Mouse (Mus musculus) midbrain, postnatal 0 days (tissue): ENCODE data around the gene Mcm2. TPM values are rescaled to one million over a fixed set of nuclear protein-coding genes. Genes with fewer than 3 reads are reported as not detected.

Source experiments
- ATAC-seq: fragments of 200-750 bp; cut with Nextera tagmentation; 2 replicates; pipeline ENCODE4 v1.8.0; 2017; ENCODE audit warnings: moderate number of reproducible peaks, mild to moderate bottlenecking, moderate TSS enrichment, moderate library complexity; ENCODE audit not compliant: low FRiP score
- DNase-seq: peaks from one replicate; pipeline ENCODE4 v3.0.0-alpha.2; 2015; ENCODE audit warnings: low spot score
- H3K27ac ChIP-seq: fragments of 300-500 bp; sonication (generic); 2 replicates; pipeline ENCODE4 v1.5.1; 2014; ENCODE audit warnings: low read depth, mild to moderate bottlenecking, low read length, mixed read lengths
- H3K27me3 ChIP-seq: fragments of 300-500 bp; sonication (generic); 2 replicates; pipeline ENCODE4 v1.6.1; 2014; ENCODE audit warnings: low read length, control low read depth, mixed read lengths; ENCODE audit not compliant: insufficient read depth
- H3K36me3 ChIP-seq: fragments of 300-500 bp; sonication (generic); 2 replicates; pipeline ENCODE4 v1.6.1; 2014; ENCODE audit warnings: low read length, control low read depth, mixed read lengths; ENCODE audit not compliant: insufficient read depth
- H3K4me1 ChIP-seq: fragments of 300-500 bp; sonication (generic); 2 replicates; pipeline ENCODE4 v1.6.1; 2014; ENCODE audit warnings: mild to moderate bottlenecking, control low read depth, antibody characterized with exemption, low read length, mixed read lengths; ENCODE audit not compliant: insufficient read depth
- H3K4me2 ChIP-seq: fragments of 300-500 bp; sonication (generic); 2 replicates; pipeline ENCODE4 v1.6.1; 2014; ENCODE audit warnings: low read depth, mild to moderate bottlenecking, low read length, mixed read lengths; ENCODE audit not compliant: poor library complexity, severe bottlenecking
- H3K4me3 ChIP-seq: fragments of 300-500 bp; sonication (generic); 2 replicates; pipeline ENCODE4 v1.5.1; 2014; ENCODE audit warnings: low read depth, mild to moderate bottlenecking, low read length, moderate library complexity
- H3K9ac ChIP-seq: fragments of 300-500 bp; sonication (generic); replicated peaks from 2 replicates; pipeline ENCODE4 v1.6.1; 2014; ENCODE audit warnings: mild to moderate bottlenecking, low read length, moderate library complexity, mixed read lengths; ENCODE audit not compliant: poor library complexity, severe bottlenecking
- H3K9me3 ChIP-seq: fragments of 300-500 bp; sonication (generic); 2 replicates; pipeline ENCODE4 v1.6.1; 2016; ENCODE audit warnings: low read length, control low read depth
- CTCF ChIP-seq: IDR thresholded peaks from 2 replicates; pipeline ENCODE4 v1.5.1; 2016; ENCODE audit warnings: antibody characterized with exemption, mild to moderate bottlenecking
- WGBS: fragments of 180-500 bp; shearing (Covaris S2); extraction: QIAGEN DNeasy Blood & Tissue Kit; methylation state at CpG from one replicate; pipeline ENCODE4 v1.1.7; 2014; 5-methylcytosine and 5-hydroxymethylcytosine counted together
- polyA plus RNA-seq: library from polyadenylated mRNA; unstranded; fragments of >200 nt; fragmentation: Nextera tagmentation; extraction: Ambion mirVana; gene quantifications from 2 replicates; pipeline ENCODE4 v1.2.1, GENCODE M21; 2015
- total RNA-seq: library from RNA; depleted of rRNA; stranded (reverse); fragments of >200 nt; gene quantifications from 2 replicates; pipeline ENCODE4 v1.2.3, GENCODE M21; 2014

Mcm2 gene
- total and polyA plus RNA-seq, 2 experiments from 2014 or later, result 7.6 to 16.2 TPM

- H3K4me3 ChIP-seq, result no peak overlapping the region
- WGBS, result 76% methylated on average over 7 of the region's 7 CpGs
- TF ChIP-seq CTCF, result no peak
- no peak for ATAC-seq
- no peaks in the 10 kb centered on the region for H3K4me1 ChIP-seq
- H3K27ac ChIP-seq, result no peak overlapping the region
- no peaks in the 10 kb centered on the region for H3K27me3 ChIP-seq
- DNase-seq, result peak; percentile 35
- H3K9me3 ChIP-seq, result no peaks in the 10 kb centered on the region
- H3K4me2 ChIP-seq, result no peak overlapping the region
- no peak overlapping the region for H3K9ac ChIP-seq
- H3K36me3 ChIP-seq, result peaks cover 49% of the 10 kb centered on the region
Measured at GRCm38 (mm10) chr6:88858341-88858740, 40.2 kb downstream of the Mcm2 start.

- Histone ChIP-seq H3K9me3 (no peaks in the 10 kb centered on the region), H3K4me3 (no peak overlapping the region), H3K36me3 (peaks cover 46% of the 10 kb centered on the region), H3K27ac (no peak overlapping the region), H3K4me2 (no peak overlapping the region), H3K4me1 (no peaks in the 10 kb centered on the region), H3K27me3 (no peaks in the 10 kb centered on the region), H3K9ac (no peak overlapping the region)
- TF ChIP-seq CTCF, result no peak
- no peak for ATAC-seq
- no peak for DNase-seq
- 86% methylated on average over 6 of the region's 6 CpGs for WGBS
Measured at GRCm38 (mm10) chr6:88857830-88858229, 40.8 kb downstream of the Mcm2 start.

GRCm38 (mm10) chr6:88857249-88857648 lies 41.3 kb downstream of the Mcm2 start:
- no peaks in the 10 kb centered on the region for H3K4me1 ChIP-seq
- 38% methylated on average over 9 of the region's 9 CpGs for WGBS
- H3K9me3 ChIP-seq, result no peaks in the 10 kb centered on the region
- no peak overlapping the region for H3K4me3 ChIP-seq
- no peak overlapping the region for H3K27ac ChIP-seq
- DNase-seq (no peak), ATAC-seq (no peak)
- H3K9ac ChIP-seq, result no peak overlapping the region
- H3K36me3 ChIP-seq, result peaks cover 44% of the 10 kb centered on the region
- H3K27me3 ChIP-seq, result no peaks in the 10 kb centered on the region
- peak; percentile 37 for TF ChIP-seq CTCF
- H3K4me2 ChIP-seq, result no peak overlapping the region

DNA sequence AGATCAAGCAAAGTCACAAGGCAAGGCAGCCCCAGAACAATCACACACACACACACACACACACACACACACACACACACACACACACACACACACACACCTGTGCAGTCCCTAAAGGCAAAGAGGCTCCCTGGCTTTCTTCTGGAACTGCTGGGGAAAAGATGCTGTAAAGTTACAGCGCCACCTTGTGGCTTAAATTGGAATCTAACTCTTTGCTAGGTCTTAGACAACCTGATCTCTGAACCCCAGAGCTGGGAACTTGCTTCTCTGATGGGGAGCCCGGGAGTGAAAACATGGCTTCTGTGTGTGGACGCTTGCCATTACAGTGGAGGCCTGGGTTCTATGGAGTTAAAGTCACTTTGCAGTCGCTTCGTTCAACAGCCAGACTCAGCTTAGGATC lies 42.9 kb downstream of the Mcm2 start:
- H3K4me1 ChIP-seq, result no peaks in the 10 kb centered on the region
- no peak overlapping the region for H3K9ac ChIP-seq
- H3K9me3 ChIP-seq, result no peaks in the 10 kb centered on the region
- H3K4me2 ChIP-seq, result no peak overlapping the region
- H3K4me3 ChIP-seq, result no peak overlapping the region
- no peak overlapping the region for H3K27ac ChIP-seq
- H3K36me3 ChIP-seq, result peaks cover 40% of the 10 kb centered on the region
- H3K27me3 ChIP-seq, result no peaks in the 10 kb centered on the region
- peak; percentile 86 for DNase-seq
- WGBS, result 19% methylated on average over 5 of the region's 5 CpGs
- TF ChIP-seq CTCF, result peak; percentile 88
- ATAC-seq, result no peak; the same call in 1 of the 2 replicates

DNA sequence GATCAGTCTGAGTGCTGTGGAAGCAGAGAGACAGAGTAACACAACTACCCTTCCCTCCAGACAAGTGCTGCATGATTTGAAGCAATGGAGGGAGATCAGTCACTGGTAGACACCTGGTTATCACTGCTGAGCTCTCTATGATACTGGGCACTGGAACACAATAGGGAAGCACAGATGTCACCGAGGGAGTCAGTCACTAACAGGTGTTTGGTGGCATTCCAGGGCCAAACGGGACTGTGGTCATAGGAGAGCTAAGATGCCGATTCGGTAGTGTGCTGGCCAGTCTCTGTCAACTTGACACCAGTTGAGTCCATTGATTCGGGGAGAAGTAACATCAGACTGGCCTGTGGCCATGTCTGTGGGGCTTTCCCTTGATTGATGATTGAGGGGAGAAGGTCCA lies 44.1 kb downstream of the Mcm2 start:
- DNase-seq, result no peak
- WGBS, result 80% methylated on average over 5 of the region's 5 CpGs
- peaks cover 30% of the 10 kb centered on the region for H3K36me3 ChIP-seq

GRCm38 (mm10) chr6:88850034-88850433 lies 48.5 kb downstream of the Mcm2 start:
- 87% methylated on average over 7 of the region's 7 CpGs for WGBS
- H3K27ac ChIP-seq, result no peak overlapping the region
- H3K9me3 ChIP-seq, result no peaks in the 10 kb centered on the region
- DNase-seq (no peak), ATAC-seq (no peak)
- no peak for TF ChIP-seq CTCF
- no peaks in the 10 kb centered on the region for H3K4me1 ChIP-seq
- H3K4me3 ChIP-seq, result no peak overlapping the region
- no peak overlapping the region for H3K4me2 ChIP-seq
- no peaks in the 10 kb centered on the region for H3K27me3 ChIP-seq
- no peak overlapping the region for H3K9ac ChIP-seq
- H3K36me3 ChIP-seq, result peaks cover 53% of the 10 kb centered on the region

More for the DNA sequence above, 44.1 kb downstream of the Mcm2 start:
- ATAC-seq, result no peak
- no peaks in the 10 kb centered on the region for H3K27me3 ChIP-seq
- no peak overlapping the region for H3K27ac ChIP-seq
- H3K9me3 ChIP-seq, result no peaks in the 10 kb centered on the region
- H3K4me2 ChIP-seq, result no peak overlapping the region
- H3K9ac ChIP-seq, result no peak overlapping the region
- no peaks in the 10 kb centered on the region for H3K4me1 ChIP-seq
- TF ChIP-seq CTCF, result no peak
- H3K4me3 ChIP-seq, result no peak overlapping the region
